Mouse (Mus musculus) G1E (cell line): ENCODE measurements around the gene Tent4b. TPM values are rescaled to one million over a fixed set of nuclear protein-coding genes. Genes with fewer than 3 reads are reported as not detected.

Source experiments
- ATAC-seq: 2 replicates; pipeline ENCODE4 v1.8.0; 2016; ENCODE audit warnings: mild to moderate bottlenecking; ENCODE audit not compliant: insufficient number of reproducible peaks, poor library complexity, low FRiP score, severe bottlenecking; ENCODE audit errors: extremely low read depth
- DNase-seq: peaks from one replicate; pipeline ENCODE4 v3.0.0; 2012; ENCODE audit warnings: low spot score
- H3K27me3 ChIP-seq: 2 replicates; pipeline ENCODE4 v1.6.1; 2012; ENCODE audit warnings: mild to moderate bottlenecking, low read length, inconsistent platforms; ENCODE audit not compliant: insufficient read depth
- H3K36me3 ChIP-seq: replicated peaks from 2 replicates; pipeline ENCODE3; 2012; ENCODE audit warnings: mild to moderate bottlenecking, inconsistent platforms
- H3K4me1 ChIP-seq: 2 replicates; pipeline ENCODE4 v1.6.1; 2012; ENCODE audit warnings: low read depth, low read length, inconsistent platforms, mixed read lengths; ENCODE audit not compliant: insufficient read depth
- H3K4me3 ChIP-seq: 2 replicates; pipeline ENCODE4 v1.5.1; 2012; ENCODE audit warnings: low read depth, mild to moderate bottlenecking, inconsistent platforms, low read length, moderate library complexity, mixed read lengths
- H3K9me3 ChIP-seq: replicated peaks from 2 replicates; pipeline ENCODE4 v1.6.1; 2012; ENCODE audit warnings: inconsistent platforms
- CTCF ChIP-seq: IDR thresholded peaks from 2 replicates; pipeline ENCODE4 v1.5.1; 2012; ENCODE audit warnings: low read depth, low read length, inconsistent platforms, mixed read lengths
- GATA1 ChIP-seq: IDR thresholded peaks from 2 replicates; pipeline ENCODE4 v1.6.1; 2012; ENCODE audit warnings: borderline replicate concordance, low read length, inconsistent platforms, mixed read lengths
- GATA2 ChIP-seq: IDR thresholded peaks from 2 replicates; pipeline ENCODE4 v1.6.1; 2012; ENCODE audit warnings: low read depth, low read length, inconsistent platforms, borderline replicate concordance
- POLR2AphosphoS5 ChIP-seq: IDR thresholded peaks from 2 replicates; pipeline ENCODE4 v1.6.1; 2012; ENCODE audit warnings: low read depth, low read length, inconsistent platforms; ENCODE audit not compliant: insufficient replicate concordance
- TAL1 ChIP-seq: conservative IDR thresholded peaks from 2 replicates; pipeline ENCODE4 v1.6.1; 2012; ENCODE audit warnings: low read depth, low read length, inconsistent platforms, mixed read lengths
- polyA plus RNA-seq: library from polyadenylated mRNA; stranded (reverse); fragments of >175 nt; gene quantifications from 2 replicates; pipeline ENCODE4 v1.2.3, GENCODE M21; 2012
- total RNA-seq, 2 experiments: library from RNA; stranded (forward) in 1 of 2; stranded (reverse) in 1 of 2; fragments of 200-1000 nt in 1 of 2; fragments of >200 nt in 1 of 2; fragmentation: Nextera tagmentation in 1 of 2; gene quantifications; 2 replicates each; pipeline ENCODE4 v1.2.3; 2014 to 2017

Gene Tent4b
- total RNA-seq (2014; fragmentation: Nextera tagmentation), result 51.5 and 58.6 TPM in 2 replicates
- 36.0 and 37.1 TPM in 2 replicates for total RNA-seq (2017)
- 10.3 and 13.7 TPM in 2 replicates for polyA plus RNA-seq

DNA sequence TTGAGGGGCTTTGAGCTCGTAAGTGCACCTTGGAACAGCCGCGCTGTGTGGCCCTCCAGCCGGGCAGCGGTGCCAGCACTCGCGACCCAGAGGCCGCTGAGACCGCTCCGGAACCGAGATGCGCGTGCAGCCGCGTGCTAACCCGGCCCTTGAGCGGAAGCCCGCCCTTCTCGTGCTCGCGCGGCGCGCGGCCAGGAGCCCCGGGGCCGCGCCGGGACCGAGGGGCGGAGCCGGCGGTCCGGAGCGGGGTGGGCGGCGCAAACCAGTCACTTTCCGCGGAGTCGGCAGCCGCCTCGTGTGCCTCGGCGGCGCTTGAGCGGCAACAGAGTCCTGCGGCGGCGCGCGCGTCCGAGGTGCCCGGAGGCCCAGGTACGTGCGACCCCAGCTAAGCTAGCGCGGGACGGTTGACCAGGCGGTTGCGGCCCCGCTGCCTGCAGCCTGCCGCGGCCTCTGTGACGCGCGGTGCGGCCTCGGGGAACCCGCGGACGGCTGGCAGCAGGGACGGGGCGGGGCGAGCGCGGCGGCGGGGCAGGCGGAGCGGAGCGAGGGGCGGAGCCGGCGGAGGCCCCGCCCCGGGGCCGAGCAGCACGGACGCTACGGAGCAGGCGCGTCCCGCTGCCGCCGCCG, at the start of gene Tent4b:
TSS of gene Tent4b (plus strand) at position 269 of the 627 bp plus-strand sequence.
- H3K9me3 ChIP-seq, result no peaks in the 10 kb centered on the region
- peaks cover 38% of the 10 kb centered on the region for H3K36me3 ChIP-seq
- DNase-seq, result peak; percentile 85
- H3K27me3 ChIP-seq, result peaks cover 7% of the 10 kb centered on the region
- peak; percentile 59 for ATAC-seq
- TF ChIP-seq GATA2 (no peak), CTCF (no peak), POLR2AphosphoS5 (no peak), GATA1 (no peak), TAL1 (no peak)
- peaks cover 31% of the 10 kb centered on the region for H3K4me1 ChIP-seq
- peak within 1 kb of the TSS; percentile 83 for H3K4me3 ChIP-seq

DNA sequence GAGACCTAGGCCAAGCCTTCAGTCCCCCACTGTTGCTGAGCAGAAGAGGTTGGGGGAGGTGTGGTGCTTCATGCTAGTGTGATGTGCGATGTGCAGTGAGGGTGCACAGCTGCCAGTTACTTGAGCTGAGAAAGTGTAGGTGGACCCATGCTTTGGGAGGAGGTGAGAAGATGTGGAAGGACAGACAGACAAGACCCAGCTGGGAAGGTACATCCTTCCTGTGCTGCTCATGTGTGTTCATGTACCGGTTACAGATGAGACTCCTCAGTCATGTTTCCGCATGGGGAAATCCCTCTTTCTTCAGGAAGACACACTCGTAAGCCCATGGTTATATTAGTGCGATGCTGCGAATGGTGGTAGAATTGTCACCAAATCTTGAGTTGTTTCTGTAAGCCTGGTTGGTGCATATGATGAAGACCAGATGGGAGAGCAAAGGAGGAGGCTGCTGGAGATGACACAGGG, 48.1 kb upstream of the Tent4b start:
- Histone ChIP-seq H3K36me3 (peaks cover 82% of the 10 kb centered on the region), H3K9me3 (no peaks in the 10 kb centered on the region), H3K4me3 (no peak overlapping the region), H3K27me3 (no peaks in the 10 kb centered on the region), H3K4me1 (peaks cover 6% of the 10 kb centered on the region; the same call in 1 of the 2 replicates)
- no peak for ATAC-seq
- TF ChIP-seq GATA1 (no peak), GATA2 (no peak), CTCF (no peak), POLR2AphosphoS5 (no peak), TAL1 (no peak)
- no peak for DNase-seq

DNA sequence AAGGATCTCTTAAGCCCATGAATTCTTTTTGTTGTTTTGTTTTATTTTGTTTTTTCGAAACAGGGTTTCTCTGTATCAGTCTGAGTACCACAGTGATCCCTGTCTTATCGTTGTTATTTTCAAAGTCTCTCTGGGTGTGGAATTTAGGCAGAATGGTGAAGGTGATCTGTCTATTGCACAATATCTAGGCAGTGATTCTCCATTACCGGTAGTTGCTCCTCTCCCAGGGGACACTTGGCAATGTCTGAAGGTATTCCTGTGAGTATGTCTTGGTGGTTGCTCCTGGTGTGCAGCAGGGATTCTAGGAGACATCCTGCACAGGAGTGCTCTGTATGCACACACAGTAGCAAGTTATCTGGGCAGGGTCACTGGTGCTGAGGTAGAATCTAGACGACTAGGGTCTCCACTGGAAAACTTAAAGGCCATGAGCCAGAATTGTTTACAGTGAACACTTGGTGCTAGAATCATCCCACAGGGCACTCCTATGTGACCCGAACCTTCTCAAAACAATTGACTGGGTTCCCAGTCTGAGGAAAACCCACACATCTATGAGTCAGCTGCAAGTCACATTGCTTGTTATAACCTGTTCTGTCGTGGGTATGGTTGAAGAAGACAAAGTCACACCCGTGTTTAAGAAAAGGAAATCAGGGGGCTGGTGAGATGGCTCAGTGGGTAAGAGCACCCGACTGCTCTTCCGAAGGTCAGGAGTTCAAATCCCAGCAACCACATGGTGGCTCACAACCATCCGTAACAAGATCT, 38.6 kb upstream of the Tent4b start:
- ATAC-seq (no peak), DNase-seq (no peak)
- Histone ChIP-seq H3K9me3 (no peaks in the 10 kb centered on the region), H3K27me3 (no peaks in the 10 kb centered on the region), H3K4me1 (no peaks in the 10 kb centered on the region), H3K4me3 (no peak overlapping the region), H3K36me3 (peaks cover 93% of the 10 kb centered on the region)
- no peak for TF ChIP-seq CTCF
- TF ChIP-seq GATA1, result no peak
- no peak for TF ChIP-seq POLR2AphosphoS5
- TF ChIP-seq GATA2, result no peak
- TF ChIP-seq TAL1, result no peak

DNA sequence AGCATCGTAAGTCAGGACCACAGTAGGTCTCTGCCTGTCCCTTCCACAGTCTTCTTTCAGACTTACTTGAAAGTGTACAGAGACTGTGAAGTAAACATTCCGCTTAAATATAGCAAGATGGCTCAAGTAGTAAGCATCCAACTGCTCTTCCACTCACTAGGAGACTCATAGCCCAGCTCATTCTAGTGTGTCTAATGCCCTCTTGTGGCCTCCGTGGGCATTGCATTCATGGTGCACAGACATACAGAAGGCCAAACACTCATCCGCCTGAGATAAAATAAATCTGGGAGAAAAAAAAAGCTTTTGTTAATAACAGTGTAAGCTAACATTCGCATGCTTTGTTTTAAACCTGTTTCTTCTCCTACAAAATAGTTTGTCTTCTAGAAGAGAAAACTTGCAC, 37.6 kb upstream of the Tent4b start:
- TF ChIP-seq TAL1 (no peak), CTCF (peak; percentile 84)
- Histone ChIP-seq H3K27me3 (no peaks in the 10 kb centered on the region), H3K9me3 (no peaks in the 10 kb centered on the region), H3K4me3 (no peak overlapping the region), H3K36me3 (peaks cover 94% of the 10 kb centered on the region), H3K4me1 (no peaks in the 10 kb centered on the region)
- peak; percentile 29 for DNase-seq
- ATAC-seq, result peak; percentile 54; the same call in 1 of the 2 replicates

DNA sequence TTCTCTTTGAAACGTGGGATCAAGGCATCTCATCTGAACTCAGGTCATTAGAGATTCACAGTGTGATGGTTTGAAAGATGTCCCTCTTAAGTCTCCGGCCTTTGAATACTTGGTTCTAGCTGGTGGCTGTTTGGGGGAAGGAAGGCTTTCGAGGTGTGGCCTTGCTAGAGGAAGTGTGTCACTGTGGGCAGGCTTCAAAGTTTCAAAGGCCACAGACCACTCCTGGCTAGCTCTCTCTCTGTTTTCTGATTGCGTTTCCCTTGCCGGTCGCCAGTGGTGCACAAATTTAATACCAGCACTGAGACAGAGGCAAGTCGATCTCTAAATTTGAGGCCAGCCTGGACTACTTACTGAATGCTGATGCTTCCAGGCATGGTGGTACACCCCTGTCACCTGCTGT, 23.7 kb upstream of the Tent4b start:
- Histone ChIP-seq H3K4me3 (no peak overlapping the region), H3K4me1 (peaks cover 10% of the 10 kb centered on the region; the same call in 1 of the 2 replicates), H3K36me3 (peaks cover 34% of the 10 kb centered on the region), H3K27me3 (no peaks in the 10 kb centered on the region), H3K9me3 (no peaks in the 10 kb centered on the region)
- ATAC-seq (no peak), DNase-seq (no peak)
- TF ChIP-seq GATA1, result no peak
- TF ChIP-seq GATA2, result no peak
- TF ChIP-seq TAL1, result no peak
- TF ChIP-seq POLR2AphosphoS5, result no peak
- no peak for TF ChIP-seq CTCF

DNA sequence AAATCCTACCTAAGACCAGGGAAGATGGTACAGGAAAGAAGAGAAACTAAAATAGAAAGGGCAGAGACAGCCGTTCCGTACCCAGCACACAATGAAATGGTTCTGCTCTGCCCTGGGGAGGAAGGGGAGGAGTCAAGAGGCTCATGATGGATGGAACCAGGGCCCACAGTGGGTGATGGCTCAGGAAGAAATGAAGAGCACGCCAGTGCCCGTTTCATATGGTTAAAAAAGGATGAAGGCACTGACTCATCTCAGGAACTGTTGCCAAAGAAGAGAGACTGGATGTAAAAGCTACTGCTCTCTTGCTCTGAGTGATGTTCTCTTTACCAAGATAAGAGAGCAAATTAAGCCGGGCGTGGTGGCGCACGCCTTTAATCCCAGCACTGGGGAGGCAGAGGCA, 21.7 kb upstream of the Tent4b start:
- H3K4me1 ChIP-seq, result peaks cover 10% of the 10 kb centered on the region; the same call in 1 of the 2 replicates
- ATAC-seq, result no peak
- peaks cover 17% of the 10 kb centered on the region for H3K36me3 ChIP-seq
- peaks cover under 1% of the 10 kb centered on the region; the same call in 1 of the 2 replicates for H3K27me3 ChIP-seq
- TF ChIP-seq CTCF (no peak), TAL1 (no peak), POLR2AphosphoS5 (no peak), GATA1 (no peak), GATA2 (no peak)
- no peaks in the 10 kb centered on the region for H3K9me3 ChIP-seq
- no peak overlapping the region for H3K4me3 ChIP-seq
- no peak for DNase-seq
